Mouse (Mus musculus) left cerebral cortex, postnatal 14 days (tissue): Measurements from ENCODE around the gene Gpr152. TPM values are rescaled to one million over a fixed set of nuclear protein-coding genes. Genes with fewer than 3 reads are reported as not detected.
A peak's percentile ranks its signal among the peaks of the same experiment; 100 is the strongest.

Experiments used
- DNase-seq, 2 experiments: peaks; one replicate each; pipeline ENCODE4 v3.0.0; 2021 to 2022; ENCODE audit warnings: low spot score in 2 of 2, mixed read lengths in 1 of 2
- intact Hi-C: fragments of 180-260 bp; cut with DNase I; formaldehyde crosslinking; loops from one replicate; pipeline ENCODE4 v1.15.1; 2025
- total RNA-seq, 2 experiments: library from RNA; stranded (reverse); gene quantifications; 2 replicates each; pipeline ENCODE4 v1.2.3; 2021

Gpr152 gene
- total RNA-seq, 2 experiments from 2014 or later = not detected

GRCm38 (mm10) chr19:4162646-4163542 is 23.3 kb downstream of the Gpr152 start, which contains the start of gene Rps6kb2:
Rps6kb2 (minus strand) TSS chr19:4163354.
- intact Hi-C loops = no loop called here
- DNase-seq = peak; percentile 98

GRCm38 (mm10) chr19:4163543-4163887 is 23.9 kb downstream of the Gpr152 start:
- intact Hi-C loops = no loop called here

GRCm38 (mm10) chr19:4164100-4164499 is 24.5 kb downstream of the Gpr152 start:
- intact Hi-C loops = no loop called here
- DNase-seq = no peak

More at GRCm38 (mm10) chr19:4163543-4163887, 23.9 kb downstream of the Gpr152 start:
- no peak for DNase-seq

DNA sequence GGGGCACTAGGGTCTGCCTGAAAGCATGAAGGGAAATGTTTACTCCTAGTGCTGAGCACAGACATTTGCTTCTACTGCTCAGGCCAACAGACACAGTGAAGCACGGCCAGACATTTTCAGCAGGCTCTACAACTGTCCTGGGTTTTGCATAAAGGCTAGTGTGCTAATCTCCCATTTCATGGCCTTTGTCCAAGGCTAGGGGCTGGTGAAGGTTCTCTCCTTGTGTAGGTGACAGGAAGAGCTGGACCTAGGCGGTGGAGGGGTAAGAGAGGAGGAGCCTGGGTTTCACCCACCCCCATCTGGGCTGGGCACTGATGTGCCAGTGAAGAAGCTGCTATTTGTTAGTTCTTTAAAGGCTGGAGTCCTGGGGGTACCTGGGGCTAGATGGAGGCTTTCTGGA is 25.1 kb downstream of the Gpr152 start:
- DNase-seq = no peak
- intact Hi-C loops = no loop called here

GRCm38 (mm10) chr19:4166678-4167476 is 27.3 kb downstream of the Gpr152 start:
- no peak for DNase-seq
- intact Hi-C loops = no loop called here

GRCm38 (mm10) chr19:4169378-4169784 is 29.8 kb downstream of the Gpr152 start:
- intact Hi-C loops = loop anchor here (1.0 kb wide), 1 partner anchor 23 kb away; the partner anchor contains the start of gene Ppp1ca
- peak; percentile 99 to 100 for DNase-seq

- intact Hi-C loops = loop anchor here (1.0 to 5.0 kb wide), 2 partner anchors 22 to 57 kb away; partner anchors contain the start of gene Ppp1ca
- no peak for DNase-seq
These were observed 30.2 kb downstream of the Gpr152 start for GRCm38 (mm10) chr19:4169810-4170209.

GRCm38 (mm10) chr19:4170723-4171392 is 31.3 kb downstream of the Gpr152 start:
- intact Hi-C loops = loop anchor here (5.0 kb wide), 1 partner anchor 56 kb away; no protein-coding TSS in a partner anchor
- no peak for DNase-seq

GRCm38 (mm10) chr19:4171393-4172290 is 32.1 kb downstream of the Gpr152 start:
- intact Hi-C loops = loop anchor here (5.0 kb wide), 1 partner anchor 56 kb away; no protein-coding TSS in a partner anchor

GRCm38 (mm10) chr19:4172925-4173324 is 33.3 kb downstream of the Gpr152 start:
- DNase-seq = no peak
- intact Hi-C loops = loop anchor here (5.0 kb wide), 1 partner anchor 54 kb away; no protein-coding TSS in a partner anchor

More at GRCm38 (mm10) chr19:4171393-4172290, 32.1 kb downstream of the Gpr152 start:
- DNase-seq = no peak

DNA sequence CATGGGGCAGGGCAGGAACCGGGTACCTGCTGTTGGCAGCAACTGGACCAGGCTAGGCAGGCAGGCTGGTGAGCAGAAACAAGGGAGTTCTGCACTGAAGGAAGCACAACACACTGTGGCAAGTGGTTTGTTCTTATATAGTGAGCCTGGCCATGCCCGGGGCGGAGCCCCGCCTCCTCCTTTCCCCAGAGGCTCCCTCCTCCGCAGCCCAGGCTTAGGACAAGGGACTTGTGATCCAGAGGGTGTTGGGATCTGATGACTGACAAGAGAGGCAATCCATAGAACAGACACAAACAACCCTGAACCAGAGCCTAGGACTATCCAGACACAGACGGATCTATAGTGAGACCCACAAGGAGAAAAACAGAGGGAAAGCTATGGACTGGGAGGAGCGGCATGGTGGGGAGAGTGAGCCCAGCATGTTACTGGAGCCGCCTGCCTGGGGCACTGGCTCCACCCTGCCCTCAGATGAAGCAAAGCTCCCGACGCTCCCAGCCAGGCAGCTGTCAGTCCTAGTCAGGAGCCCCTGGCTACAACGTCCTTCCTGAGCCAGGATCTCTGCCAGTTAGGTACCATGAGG is 35.9 kb downstream of the Gpr152 start, which contains the start of gene Carns1:
Carns1 (minus strand) TSS at position 112 of the 580 bp plus-strand sequence.
- no peak for DNase-seq
- intact Hi-C loops = no loop called here

- intact Hi-C loops = no loop called here
- DNase-seq = no peak
These were observed 40.8 kb downstream of the Gpr152 start for GRCm38 (mm10) chr19:4180411-4180810.

DNA sequence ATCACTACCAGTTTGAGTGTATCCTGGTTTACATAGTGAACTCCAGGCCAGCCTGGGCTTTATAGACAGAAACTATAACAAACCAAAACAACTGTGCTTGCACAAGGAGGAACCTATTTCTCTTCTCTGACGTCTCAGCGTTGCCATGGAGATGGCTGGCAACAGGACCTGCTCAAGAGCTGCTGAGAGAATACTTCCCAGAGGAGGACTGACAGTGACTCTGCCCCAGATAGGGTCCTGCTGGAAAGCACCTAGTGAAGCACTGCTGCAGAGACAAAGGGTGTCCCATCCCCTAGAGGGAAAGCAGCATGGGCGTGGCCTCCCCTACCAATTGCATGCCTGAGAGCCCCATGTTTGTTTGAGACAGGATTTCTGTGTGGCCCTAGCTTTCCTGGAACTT is 42.3 kb downstream of the Gpr152 start:
- peak; percentile 82 to 86 for DNase-seq
- intact Hi-C loops = no loop called here

GRCm38 (mm10) chr19:4183689-4184088 is 44.1 kb downstream of the Gpr152 start:
- no peak for DNase-seq
- intact Hi-C loops = no loop called here

- intact Hi-C loops = no loop called here
- no peak for DNase-seq
These were observed 45.7 kb downstream of the Gpr152 start for GRCm38 (mm10) chr19:4184976-4185975.

DNA sequence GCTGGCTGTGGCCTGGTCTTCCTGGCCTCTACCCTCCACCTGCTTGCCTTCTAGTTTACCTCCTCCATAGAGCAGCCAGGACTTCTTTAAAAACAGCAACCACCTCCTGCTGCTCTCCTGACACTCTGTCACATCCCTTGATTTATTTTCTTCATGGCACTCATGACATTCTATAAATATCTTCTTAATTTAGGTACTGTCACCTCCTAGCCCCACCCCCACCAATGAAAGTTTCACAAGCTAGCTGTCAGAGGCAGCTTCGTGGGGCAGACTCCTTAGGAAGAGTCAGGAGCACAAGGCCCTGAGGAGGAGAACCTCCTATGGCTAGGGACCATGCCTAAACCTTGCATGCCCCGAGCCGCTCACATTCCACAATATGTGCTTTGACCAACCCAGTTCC is 47.7 kb downstream of the Gpr152 start:
- intact Hi-C loops = no loop called here

More for the DNA sequence above, 47.7 kb downstream of the Gpr152 start:
- DNase-seq = no peak
